Mouse (Mus musculus) forebrain, embryonic 13.5 days (tissue): Measurements from ENCODE around the gene Sucnr1. TPM values are rescaled to one million over a fixed set of nuclear protein-coding genes. Genes with fewer than 3 reads are reported as not detected.

ENCODE experiments used
- ATAC-seq: fragments of 200-750 bp; cut with Nextera tagmentation; 2 replicates; pipeline ENCODE4 v1.8.0; 2017
- H3K27ac ChIP-seq: fragments of 300-500 bp; sonication (generic); 2 replicates; pipeline ENCODE4 v1.5.1; 2015; ENCODE audit warnings: inconsistent platforms, mild to moderate bottlenecking, moderate library complexity
- H3K27me3 ChIP-seq: fragments of 300-500 bp; sonication (generic); 2 replicates; pipeline ENCODE4 v1.6.1; 2015; ENCODE audit warnings: mild to moderate bottlenecking, inconsistent platforms
- H3K36me3 ChIP-seq: fragments of 300-500 bp; sonication (generic); 2 replicates; pipeline ENCODE4 v1.6.1; 2015; ENCODE audit warnings: mild to moderate bottlenecking, inconsistent platforms; ENCODE audit not compliant: poor library complexity, severe bottlenecking
- H3K4me1 ChIP-seq: fragments of 300-500 bp; sonication (generic); 2 replicates; pipeline ENCODE4 v1.6.1; 2015; ENCODE audit warnings: inconsistent platforms
- H3K4me2 ChIP-seq: fragments of 300-500 bp; sonication (generic); 2 replicates; pipeline ENCODE4 v1.6.1; 2015; ENCODE audit warnings: inconsistent platforms, mild to moderate bottlenecking, moderate library complexity
- H3K4me3 ChIP-seq: fragments of 300-500 bp; sonication (generic); 2 replicates; pipeline ENCODE4 v1.5.1; 2015; ENCODE audit warnings: mild to moderate bottlenecking, inconsistent platforms
- H3K9ac ChIP-seq: fragments of 300-500 bp; sonication (generic); 2 replicates; pipeline ENCODE4 v1.6.1; 2015; ENCODE audit warnings: mild to moderate bottlenecking, inconsistent platforms
- H3K9me3 ChIP-seq: fragments of 300-500 bp; sonication (generic); replicated peaks from 2 replicates; pipeline ENCODE4 v1.6.1; 2016; ENCODE audit warnings: inconsistent platforms
- WGBS: fragments of 180-500 bp; shearing (Covaris S2); methylation state at CpG from one replicate; pipeline ENCODE4 v1.1.7; 2015; 5-methylcytosine and 5-hydroxymethylcytosine counted together
- polyA plus RNA-seq: library from polyadenylated mRNA; unstranded; fragments of >200 nt; fragmentation: Nextera tagmentation; extraction: Ambion mirVana; gene quantifications from 2 replicates; pipeline ENCODE4 v1.2.1, GENCODE M21; 2015

Sucnr1 gene
- polyA plus RNA-seq, 1 experiment from 2014 or later, result not detected

DNA sequence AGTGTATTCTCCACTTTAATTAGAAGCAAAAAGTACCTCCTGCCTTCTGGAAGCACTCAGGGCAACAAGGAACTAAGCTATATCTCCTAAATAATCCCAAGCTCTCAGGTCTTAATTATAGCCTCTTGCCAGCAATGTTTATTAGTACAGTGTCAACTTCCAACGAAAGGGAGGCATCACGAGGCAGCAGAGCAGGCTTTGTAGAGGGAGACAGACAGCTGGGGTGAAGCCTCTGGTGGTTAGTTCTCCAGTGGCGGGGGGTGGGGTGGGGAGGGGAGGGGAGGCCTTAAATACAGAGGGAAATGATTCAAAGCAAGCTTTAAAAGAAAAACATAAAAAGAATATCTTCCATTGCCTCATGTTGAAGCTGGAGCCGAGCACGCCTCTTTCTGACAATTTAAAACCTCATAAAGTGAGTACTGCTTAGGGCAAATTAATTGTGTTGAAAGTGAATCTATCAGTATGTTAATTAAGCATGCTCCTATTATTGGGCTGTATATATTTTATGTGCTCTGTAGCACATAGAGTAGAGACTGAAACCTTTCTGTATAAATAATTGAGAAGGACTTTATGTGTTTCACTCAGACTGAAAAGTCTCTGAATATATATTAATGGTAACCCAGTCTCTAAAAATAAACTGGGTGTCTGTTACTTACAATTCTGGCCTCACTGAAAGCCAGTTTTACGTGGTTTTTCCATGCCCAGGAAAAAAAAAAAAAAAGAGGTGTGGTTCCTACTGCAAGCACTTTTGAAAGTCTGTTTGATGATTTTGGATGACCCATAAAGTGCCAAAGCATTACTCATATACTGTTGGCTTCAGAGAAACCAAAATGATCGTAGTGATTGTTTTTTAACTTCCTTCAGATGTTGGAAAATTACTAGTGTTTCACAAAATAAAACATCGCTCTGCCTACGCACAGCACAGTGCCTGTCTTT lies 42.5 kb downstream of the Sucnr1 start:
- no peaks in the 10 kb centered on the region for H3K36me3 ChIP-seq
- 43% methylated on average over 9 of the region's 9 CpGs for WGBS
- H3K4me1 ChIP-seq, result peaks cover 6% of the 10 kb centered on the region; the same call in 1 of the 2 replicates
- no peaks in the 10 kb centered on the region for H3K9me3 ChIP-seq
- peak; percentile 65; the same call in 1 of the 2 replicates for ATAC-seq
- no peak overlapping the region for H3K9ac ChIP-seq
- no peak overlapping the region for H3K4me3 ChIP-seq
- no peaks in the 10 kb centered on the region for H3K27me3 ChIP-seq
- no peak overlapping the region for H3K27ac ChIP-seq
- no peak overlapping the region for H3K4me2 ChIP-seq

DNA sequence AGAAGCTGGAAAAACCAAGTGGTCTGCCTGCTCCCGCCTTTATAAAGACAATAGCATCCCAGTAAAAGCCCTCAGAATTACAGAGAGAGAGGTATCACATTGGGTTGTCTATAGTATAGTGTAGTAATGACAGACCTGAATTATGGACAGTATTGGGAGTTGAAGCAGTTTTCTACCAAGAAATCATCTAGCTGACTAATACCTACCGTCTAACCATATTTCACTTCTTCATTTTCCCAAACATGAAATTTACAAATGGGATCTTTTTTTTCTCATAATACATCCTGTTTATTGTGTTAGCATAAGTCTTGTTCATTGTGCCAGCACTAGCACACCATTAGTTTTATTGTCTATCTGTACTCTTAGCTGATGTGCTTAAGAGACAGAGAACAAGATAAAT lies 44.9 kb downstream of the Sucnr1 start:
- 84% methylated on average over 2 of the region's 2 CpGs for WGBS
- peaks cover 6% of the 10 kb centered on the region; the same call in 1 of the 2 replicates for H3K4me1 ChIP-seq
- no peaks in the 10 kb centered on the region for H3K27me3 ChIP-seq

DNA sequence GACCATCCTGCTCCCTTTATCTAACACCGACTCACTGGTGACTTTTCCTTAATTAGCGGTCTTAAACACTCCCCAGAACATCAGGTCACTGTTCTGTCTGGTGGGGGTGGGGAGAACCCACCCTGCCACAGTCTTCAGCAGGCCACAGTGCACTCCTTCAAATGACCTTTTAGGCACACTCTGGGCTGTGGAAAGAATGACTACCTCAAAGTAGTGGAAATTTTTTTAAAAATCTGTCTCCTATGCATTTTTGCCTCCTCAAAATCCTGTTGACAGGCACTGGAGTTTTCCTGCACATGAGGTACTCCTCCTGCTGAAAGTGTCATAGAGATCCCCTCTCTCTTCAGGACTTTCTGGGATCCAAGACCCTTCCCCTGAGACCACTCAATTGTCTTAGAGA lies 46.6 kb downstream of the Sucnr1 start:
- ATAC-seq, result no peak
- Histone ChIP-seq H3K27ac (no peak overlapping the region), H3K4me2 (no peak overlapping the region), H3K36me3 (no peaks in the 10 kb centered on the region), H3K9ac (no peak overlapping the region), H3K4me1 (peaks cover 6% of the 10 kb centered on the region; the same call in 1 of the 2 replicates), H3K9me3 (no peaks in the 10 kb centered on the region), H3K4me3 (no peak overlapping the region), H3K27me3 (no peaks in the 10 kb centered on the region)
- 64% methylated on average over 2 of the region's 2 CpGs for WGBS

More for the DNA sequence above, 44.9 kb downstream of the Sucnr1 start:
- ATAC-seq, result no peak
- H3K27ac ChIP-seq, result no peak overlapping the region
- H3K9me3 ChIP-seq, result no peaks in the 10 kb centered on the region
- no peak overlapping the region for H3K4me2 ChIP-seq
- H3K4me3 ChIP-seq, result no peak overlapping the region
- H3K36me3 ChIP-seq, result no peaks in the 10 kb centered on the region
- H3K9ac ChIP-seq, result no peak overlapping the region

DNA sequence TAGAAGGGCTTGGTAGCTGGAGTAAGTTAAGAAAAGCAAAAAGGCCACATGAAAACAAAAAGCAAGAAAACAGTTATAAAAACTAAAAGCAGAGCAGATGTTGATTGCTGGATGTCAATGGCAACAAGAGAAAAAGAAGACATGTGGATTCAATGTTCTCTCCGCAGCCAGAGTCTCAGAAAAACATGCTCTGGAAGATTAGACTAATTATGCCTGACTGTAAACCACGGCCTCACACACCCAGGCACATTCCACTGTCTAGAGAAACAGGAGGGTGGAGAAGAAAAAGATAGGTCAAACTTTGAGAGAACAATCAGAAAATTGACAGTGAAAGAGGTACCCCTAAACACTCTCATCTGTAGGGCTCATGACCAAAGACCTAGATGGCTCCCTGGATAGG lies 54.1 kb downstream of the Sucnr1 start:
- Histone ChIP-seq H3K9ac (no peak overlapping the region), H3K9me3 (no peaks in the 10 kb centered on the region), H3K4me3 (no peak overlapping the region), H3K27me3 (no peaks in the 10 kb centered on the region), H3K4me2 (no peak overlapping the region), H3K4me1 (no peaks in the 10 kb centered on the region), H3K27ac (no peak overlapping the region), H3K36me3 (no peaks in the 10 kb centered on the region)
- ATAC-seq, result no peak
- WGBS, result 76% methylated on average over 2 of the region's 2 CpGs

Other genes starting within 250 kb of the Sucnr1 start
- gene Gm8298, start 220.8 kb upstream of the Sucnr1 start, polyA plus RNA-seq, result not detected in 2 replicates
- not detected in 2 replicates for gene C130079G13Rik, start 156.7 kb upstream of the Sucnr1 start, polyA plus RNA-seq
- gene Aadacl2, start 75.1 kb upstream of the Sucnr1 start, polyA plus RNA-seq, result not detected in 2 replicates
- gene Aadac, start 56.2 kb upstream of the Sucnr1 start, polyA plus RNA-seq, result 0.26 TPM in 1 of 2 replicates, not detected in the other